Mouse (Mus musculus): Measurements from ENCODE around the gene Nmur1.

- peak; percentile 56 for TF ChIP-seq CTCF (IDR thresholded peaks at IDR 0.05; ENCODE audit: control insufficient read depth, insufficient read depth, insufficient read length)
- no peak for TF ChIP-seq CEBPB (IDR thresholded peaks at IDR 0.05; ENCODE audit: low read depth)
- no peak for TF ChIP-seq USF1 (IDR thresholded peaks at IDR 0.05; ENCODE audit: low read depth)
- no peak for TF ChIP-seq MAX (IDR thresholded peaks at IDR 0.05)
- no peak for TF ChIP-seq MYOD1 (IDR thresholded peaks at IDR 0.05; ENCODE audit: control insufficient read depth, insufficient read length, low read depth)
Measured at GRCm38 (mm10) chr1:86389230-86389629, 36.8 kb downstream of the Nmur1 start.
